Mouse (Mus musculus): ENCODE measurements around the gene Asap2. TPM values are rescaled to one million over a fixed set of nuclear protein-coding genes. Genes with fewer than 3 reads are reported as not detected.

The Asap2 gene
- polyA plus RNA-seq, 1 experiment from 2014 or later: 3.2 TPM

DNA sequence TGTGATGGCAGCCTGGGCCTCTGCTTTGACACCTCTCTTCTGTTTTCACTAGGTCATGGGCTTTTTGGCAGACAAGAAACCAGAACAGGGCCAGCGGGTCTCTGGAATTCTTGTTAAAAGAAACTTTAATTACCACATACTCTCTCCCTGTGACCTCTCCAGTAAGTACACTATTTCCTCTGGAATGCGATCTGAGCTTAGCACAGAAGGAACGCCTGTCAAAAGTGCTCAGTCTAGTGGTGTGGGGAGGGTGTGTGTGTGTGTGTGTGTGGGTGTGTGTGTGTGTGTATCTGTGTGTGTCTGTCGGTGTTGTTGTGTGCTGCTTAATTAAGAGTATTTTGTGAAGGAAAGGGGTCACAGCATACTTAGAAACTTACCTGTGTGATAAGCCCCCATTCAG lies 316.5 kb downstream of the Asap2 start:
- no peak for DNase-seq (ENCODE audit: low spot score)

- no peak for DNase-seq (ENCODE audit: low spot score)
These were observed 321.9 kb downstream of the Asap2 start for GRCm38 (mm10) chr12:21312201-21312600.

GRCm38 (mm10) chr12:21315923-21316868 lies 325.9 kb downstream of the Asap2 start, which contains the start of gene Iah1:
TSS of gene Iah1 (plus strand) at chr12:21316389.
- DNase-seq (ENCODE audit: low spot score): peak; percentile 93

- no peak for DNase-seq (ENCODE audit: low spot score)
These were observed 326.6 kb downstream of the Asap2 start for GRCm38 (mm10) chr12:21316869-21317265.

DNA sequence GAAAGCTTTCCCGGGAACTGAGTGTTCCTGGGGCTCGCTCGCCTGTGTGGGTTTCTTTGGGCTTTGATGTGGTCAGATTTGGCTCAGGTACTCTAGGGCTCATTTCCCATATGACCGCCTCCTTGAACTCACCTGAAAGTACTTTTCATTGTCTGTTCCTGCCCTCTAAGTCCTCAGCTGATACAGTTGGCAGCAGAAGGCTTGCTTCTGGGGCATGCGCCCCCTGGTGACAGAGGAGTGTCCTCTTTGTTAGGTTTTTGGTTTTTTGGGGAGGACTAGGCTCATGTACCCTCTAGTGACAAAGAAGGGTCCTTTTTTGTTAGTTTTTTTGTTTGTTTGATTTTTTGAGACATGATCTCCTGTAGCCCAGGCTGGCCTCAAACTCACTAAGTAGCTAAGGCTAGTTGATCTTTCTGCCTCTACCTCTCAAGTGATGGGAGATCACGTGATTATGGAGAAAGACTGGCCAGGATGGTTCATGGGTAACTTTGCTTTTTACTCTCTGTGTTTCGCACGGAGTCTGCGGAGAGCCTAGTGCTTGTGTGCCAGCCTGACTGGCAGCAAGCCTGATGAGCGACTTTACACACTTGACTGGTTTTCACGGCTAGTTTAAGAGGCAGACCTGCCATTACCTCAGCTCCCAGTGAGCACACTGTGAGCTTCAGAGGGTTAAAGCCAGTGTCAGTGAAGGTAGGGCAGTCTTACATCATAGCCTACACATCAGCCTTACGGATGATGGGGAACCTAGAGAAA lies 328.1 kb downstream of the Asap2 start:
- peak; percentile 87 for DNase-seq (ENCODE audit: low spot score)
